Mouse (Mus musculus) ES-Bruce4 (cell line): ENCODE data around the gene Cand1. TPM values are rescaled to one million over a fixed set of nuclear protein-coding genes. Genes with fewer than 3 reads are reported as not detected.
A peak's percentile ranks its signal among the peaks of the same experiment; 100 is the strongest.

Experiments
- H3K27ac ChIP-seq: 2 replicates; pipeline ENCODE4 v1.5.1; 2012; ENCODE audit warnings: low read length, inconsistent platforms; ENCODE audit not compliant: insufficient read depth
- H3K27me3 ChIP-seq: 2 replicates; pipeline ENCODE4 v1.6.1; 2012; ENCODE audit warnings: mild to moderate bottlenecking, low read length, inconsistent platforms; ENCODE audit not compliant: control insufficient read depth, poor library complexity, insufficient read depth, severe bottlenecking
- H3K36me3 ChIP-seq: 2 replicates; pipeline ENCODE4 v1.6.1; 2012; ENCODE audit warnings: inconsistent platforms, mild to moderate bottlenecking, low read length, moderate library complexity; ENCODE audit not compliant: control insufficient read depth, poor library complexity, insufficient read depth, severe bottlenecking
- H3K4me1 ChIP-seq: one replicate; pipeline ENCODE4 v1.8.1; 2011; ENCODE audit warnings: low read length; ENCODE audit not compliant: control insufficient read depth, insufficient read depth
- H3K4me3 ChIP-seq: 2 replicates; pipeline ENCODE4 v1.5.1; 2011; ENCODE audit warnings: low read depth, mild to moderate bottlenecking, low read length
- H3K9ac ChIP-seq: 2 replicates; pipeline ENCODE4 v1.6.1; 2012; ENCODE audit warnings: low read depth, mild to moderate bottlenecking, inconsistent platforms; ENCODE audit not compliant: poor library complexity, severe bottlenecking
- H3K9me3 ChIP-seq: replicated peaks from 2 replicates; pipeline ENCODE4 v1.6.1; 2012; ENCODE audit warnings: mild to moderate bottlenecking, low read length, inconsistent platforms; ENCODE audit not compliant: control insufficient read depth, poor library complexity, insufficient read depth, severe bottlenecking
- CTCF ChIP-seq: IDR thresholded peaks from one replicate; pipeline ENCODE4 v1.8.1; 2011; ENCODE audit warnings: low read depth, low read length
- EP300 ChIP-seq: IDR thresholded peaks from 2 replicates; pipeline ENCODE4 v1.6.1; 2011; ENCODE audit warnings: low read depth, low read length; ENCODE audit not compliant: insufficient read depth
- POLR2A ChIP-seq: IDR thresholded peaks from one replicate; pipeline ENCODE4 v1.8.1; 2011; ENCODE audit warnings: low read length; ENCODE audit not compliant: insufficient read depth
- polyA plus RNA-seq: library from polyadenylated mRNA; stranded (reverse); fragments of >200 nt; gene quantifications from 2 replicates; pipeline ENCODE4 v1.2.4, GENCODE M21; 2011; ENCODE audit warnings: low read depth; ENCODE audit not compliant: missing spikeins, insufficient read depth, insufficient read length

Gene Cand1
- polyA plus RNA-seq = 146 and 170 TPM in 2 replicates

DNA sequence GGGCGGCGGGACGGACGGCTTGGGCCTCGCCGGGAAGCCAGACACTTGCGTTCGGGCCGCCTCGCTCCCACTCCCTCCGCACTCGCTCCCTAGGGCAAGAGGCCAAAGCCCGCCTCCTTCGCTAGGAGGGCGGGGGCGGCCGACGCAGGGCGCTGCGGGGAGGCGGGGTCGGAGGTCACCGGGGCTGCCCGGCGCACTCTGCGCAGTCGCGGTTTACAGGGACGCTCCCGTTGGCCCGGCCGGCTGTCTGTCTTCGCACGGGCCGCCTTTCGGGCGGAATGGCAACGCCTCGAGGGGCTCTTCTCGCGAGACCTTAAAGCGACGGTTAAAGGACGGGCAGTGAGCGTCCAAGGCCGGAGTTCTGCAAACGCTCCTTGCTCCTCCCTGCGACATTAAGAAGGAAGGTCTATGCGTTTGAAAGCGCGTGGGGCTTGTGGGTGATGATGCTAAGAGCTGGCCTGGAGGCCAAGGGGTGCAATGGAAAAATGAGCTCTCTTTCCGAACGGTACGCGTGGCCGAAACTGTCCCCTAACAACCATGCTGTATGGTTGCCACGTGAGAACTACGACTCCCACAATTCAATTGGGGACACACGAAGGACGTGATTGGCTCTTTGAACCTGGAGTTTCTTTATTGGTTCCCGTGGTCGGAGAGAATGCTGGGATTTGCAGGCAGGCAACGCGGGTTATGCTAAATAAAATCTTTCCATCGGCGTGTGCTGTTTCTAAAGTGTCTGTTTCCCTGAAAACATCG, at the start of gene Cand1:
Cand1 (minus strand) TSS at position 87 of the 753 bp plus-strand sequence.
- peaks cover 3% of the 10 kb centered on the region for H3K36me3 ChIP-seq
- H3K4me3 ChIP-seq = peak within 1 kb of the TSS; percentile 99
- H3K9me3 ChIP-seq = no peaks in the 10 kb centered on the region
- peak within 1 kb of the TSS; percentile 89 for H3K27ac ChIP-seq
- peak within 1 kb of the TSS; percentile 98 for H3K9ac ChIP-seq
- peaks cover 5% of the 10 kb centered on the region for H3K4me1 ChIP-seq
- 0 out of 2 replicates have a peak, but pooled peaks have one; percentile 24 for TF ChIP-seq EP300
- no peak for TF ChIP-seq CTCF
- peak; percentile 29 for TF ChIP-seq POLR2A
- H3K27me3 ChIP-seq = no peaks in the 10 kb centered on the region

DNA sequence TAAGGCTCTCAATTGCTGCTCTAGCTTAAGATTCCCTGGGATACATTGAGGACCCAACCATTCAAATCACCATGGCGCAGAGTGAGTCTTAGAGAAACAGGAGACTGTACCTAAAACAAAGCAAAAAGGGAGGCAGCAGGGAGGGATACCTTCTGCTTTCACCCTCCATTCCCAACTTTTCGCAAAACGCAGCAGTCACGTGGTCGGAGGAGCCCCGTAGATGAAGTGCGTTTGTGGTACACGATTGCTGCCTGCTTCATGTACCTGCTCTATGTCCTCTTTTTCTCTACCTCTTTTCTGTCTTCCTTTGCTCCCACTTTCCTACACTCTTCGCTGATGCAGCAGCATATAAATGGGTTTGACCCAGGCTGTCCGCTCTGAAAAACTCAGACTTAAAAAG, 39.0 kb upstream of the Cand1 start:
- Histone ChIP-seq H3K27ac (no peak overlapping the region), H3K27me3 (no peaks in the 10 kb centered on the region), H3K9ac (no peak overlapping the region), H3K36me3 (no peaks in the 10 kb centered on the region), H3K4me3 (no peak overlapping the region), H3K9me3 (no peaks in the 10 kb centered on the region), H3K4me1 (no peaks in the 10 kb centered on the region)
- TF ChIP-seq CTCF (no peak), POLR2A (no peak), EP300 (no peak)

DNA sequence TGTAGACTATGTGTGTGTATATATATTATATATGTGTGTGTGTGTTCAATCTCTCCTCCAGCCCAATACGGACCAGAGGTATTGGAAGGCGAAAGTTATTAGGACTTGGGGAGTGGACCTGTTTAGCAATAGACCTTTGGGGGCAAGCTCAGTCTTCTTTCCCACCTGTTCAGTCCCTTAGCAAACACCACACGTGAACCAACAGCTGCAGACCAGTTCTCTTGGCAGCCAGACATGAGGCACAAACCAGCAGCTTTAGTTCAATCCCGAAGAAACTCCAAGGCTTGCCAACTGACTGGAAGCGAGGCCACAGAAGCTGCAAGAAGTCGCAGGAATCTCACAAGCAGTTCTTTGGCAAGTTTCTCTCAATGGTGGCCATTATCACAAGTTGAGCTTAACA, 34.5 kb upstream of the Cand1 start:
- Histone ChIP-seq H3K4me3 (no peak overlapping the region), H3K9ac (no peak overlapping the region), H3K9me3 (no peaks in the 10 kb centered on the region), H3K4me1 (no peaks in the 10 kb centered on the region), H3K36me3 (no peaks in the 10 kb centered on the region), H3K27ac (no peak overlapping the region), H3K27me3 (no peaks in the 10 kb centered on the region)
- TF ChIP-seq CTCF (no peak), POLR2A (no peak), EP300 (no peak)

DNA sequence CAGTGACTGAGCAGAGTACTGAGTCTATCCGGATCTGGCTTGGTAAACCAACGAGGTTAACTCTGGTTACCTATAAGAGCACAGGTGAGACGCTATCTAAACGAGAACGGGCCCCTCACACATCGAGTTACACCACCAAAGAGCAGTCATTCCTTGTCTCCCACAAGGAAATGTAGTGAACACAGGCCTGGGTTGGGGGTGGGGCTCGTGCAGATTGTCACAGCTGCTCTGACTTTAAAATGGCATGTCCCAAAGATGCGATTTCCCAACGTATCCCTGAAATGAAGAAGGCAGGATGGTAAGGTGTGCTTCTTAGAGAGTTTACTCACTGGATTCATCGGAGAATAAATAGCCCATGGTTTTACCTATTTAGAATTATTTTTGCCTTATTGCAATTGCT, 32.7 kb upstream of the Cand1 start:
- H3K4me1 ChIP-seq = no peaks in the 10 kb centered on the region
- TF ChIP-seq EP300 = no peak
- no peak for TF ChIP-seq POLR2A
- TF ChIP-seq CTCF = no peak
- no peaks in the 10 kb centered on the region for H3K36me3 ChIP-seq
- no peak overlapping the region for H3K9ac ChIP-seq
- H3K27ac ChIP-seq = no peak overlapping the region
- H3K4me3 ChIP-seq = no peak overlapping the region
- H3K27me3 ChIP-seq = no peaks in the 10 kb centered on the region
- H3K9me3 ChIP-seq = no peaks in the 10 kb centered on the region

DNA sequence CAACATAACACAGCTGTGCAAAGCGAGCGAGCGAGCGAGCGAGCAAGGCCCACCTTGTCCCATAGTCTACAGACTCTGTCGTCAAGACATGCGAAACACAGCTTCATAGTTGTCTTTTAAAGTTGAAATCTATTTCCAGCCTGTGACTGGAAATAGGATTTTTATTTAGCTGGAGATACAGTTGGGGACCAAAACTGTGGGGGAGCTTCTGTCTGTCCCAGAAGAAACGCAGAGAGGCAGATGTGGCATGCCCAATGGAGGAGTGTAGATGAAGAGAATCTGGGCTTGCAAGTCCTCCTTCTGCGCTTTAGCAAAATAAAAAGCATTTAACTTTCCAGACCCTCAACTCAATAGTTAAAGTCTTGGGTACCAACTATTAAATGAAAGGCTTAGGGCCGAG, 32.1 kb upstream of the Cand1 start:
- no peaks in the 10 kb centered on the region for H3K4me1 ChIP-seq
- no peaks in the 10 kb centered on the region for H3K9me3 ChIP-seq
- H3K27me3 ChIP-seq = no peaks in the 10 kb centered on the region
- no peaks in the 10 kb centered on the region for H3K36me3 ChIP-seq
- no peak overlapping the region for H3K27ac ChIP-seq
- TF ChIP-seq POLR2A (no peak), EP300 (no peak)
- H3K4me3 ChIP-seq = no peak overlapping the region
- H3K9ac ChIP-seq = no peak overlapping the region

DNA sequence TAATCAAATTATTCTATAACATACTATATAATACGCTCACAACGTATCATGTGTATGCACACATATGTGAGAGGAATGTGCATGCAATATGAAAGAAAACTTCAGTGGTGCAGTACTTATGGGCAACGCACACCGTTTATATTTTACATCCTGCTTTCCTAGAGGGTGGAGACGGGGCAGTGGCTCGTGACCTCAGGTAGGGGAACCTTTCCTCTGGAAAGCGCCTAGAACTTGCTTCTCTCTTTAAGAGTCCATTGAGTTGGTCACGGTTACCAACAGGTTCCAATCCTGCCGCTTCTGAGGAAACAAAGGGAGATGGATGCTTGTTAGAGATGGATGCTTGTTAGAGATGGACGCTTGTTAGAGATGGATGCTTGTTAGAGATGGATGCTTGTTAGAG, 31.2 kb upstream of the Cand1 start:
- no peak overlapping the region for H3K9ac ChIP-seq
- TF ChIP-seq CTCF (no peak), EP300 (no peak)
- no peak overlapping the region for H3K27ac ChIP-seq
- no peaks in the 10 kb centered on the region for H3K36me3 ChIP-seq
- no peak overlapping the region for H3K4me3 ChIP-seq
- H3K9me3 ChIP-seq = no peaks in the 10 kb centered on the region
- no peaks in the 10 kb centered on the region for H3K4me1 ChIP-seq
- no peaks in the 10 kb centered on the region for H3K27me3 ChIP-seq
